Mouse (Mus musculus): ENCODE data around the gene Siglecg. TPM values are rescaled to one million over a fixed set of nuclear protein-coding genes. Genes with fewer than 3 reads are reported as not detected.

The Siglecg gene
- polyA plus RNA-seq, 1 experiment from 2014 or later: not detected

DNA sequence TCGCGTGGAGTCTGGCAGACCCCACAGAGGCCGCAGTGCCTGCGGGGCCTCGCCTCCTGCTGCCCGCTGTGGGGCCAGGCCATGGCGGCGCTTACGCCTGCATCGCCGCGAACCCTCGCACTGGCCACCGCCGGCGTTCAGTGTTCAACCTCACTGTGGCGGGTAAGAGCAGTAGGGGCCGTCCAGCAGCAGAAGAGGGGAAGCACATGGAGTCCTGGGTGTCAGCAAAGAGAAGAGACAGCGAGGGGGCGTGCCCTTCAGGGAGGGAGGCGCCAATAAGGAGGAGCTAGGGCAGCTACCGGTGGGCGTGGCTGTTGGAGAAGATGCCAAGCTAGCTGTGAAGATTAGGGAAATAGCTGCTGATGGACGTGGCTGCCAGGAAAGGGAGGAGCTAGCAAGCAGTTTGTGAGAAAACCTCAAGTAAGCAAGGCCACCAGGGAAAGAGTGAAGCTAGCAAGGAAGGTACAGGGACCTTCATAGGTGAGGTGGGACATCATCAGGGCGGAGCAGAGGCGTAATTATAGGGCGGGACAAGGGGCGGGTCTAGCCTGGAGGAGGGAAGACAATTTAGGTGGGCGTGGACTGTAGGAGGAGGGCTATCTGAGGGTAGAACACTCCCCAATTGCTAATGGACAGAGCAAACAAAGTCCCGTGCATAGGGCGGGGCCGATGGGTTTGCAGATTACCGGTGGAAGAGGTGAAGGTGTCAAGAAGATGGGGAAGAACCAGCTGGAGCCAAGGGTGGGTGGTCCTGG is 57.5 kb downstream of the Siglecg start:
- Histone ChIP-seq H3K4me3 (replicated peaks; ENCODE audit: low read depth, low read length) (peak overlapping the region; percentile 40), H3K9me3 (ENCODE audit: control insufficient read depth, low read length) (no peaks in the 10 kb centered on the region), H3K9ac (replicated peaks; ENCODE audit: low read length) (peak overlapping the region; percentile 49), H3K36me3 (ENCODE audit: control insufficient read depth, insufficient read depth, low read length) (no peaks in the 10 kb centered on the region), H3K27me3 (ENCODE audit: control insufficient read depth, insufficient read depth, low read length) (no peaks in the 10 kb centered on the region), H3K4me1 (ENCODE audit: control insufficient read depth, insufficient read depth, low read length) (peaks cover 10% of the 10 kb centered on the region; the same call in 1 of the 2 replicates), H3K27ac (replicated peaks; ENCODE audit: low read depth, low read length) (peak overlapping the region; percentile 46; the same call in 1 of the 2 replicates), H3K4me2 (ENCODE audit: low read length) (peak overlapping the region; percentile 75)
- ATAC-seq (ENCODE audit: low FRiP score, low TSS enrichment) (peak; percentile 78), DNase-seq (peak; percentile 89)
- under 1% methylated on average over 33 of the region's 33 CpGs for WGBS

DNA sequence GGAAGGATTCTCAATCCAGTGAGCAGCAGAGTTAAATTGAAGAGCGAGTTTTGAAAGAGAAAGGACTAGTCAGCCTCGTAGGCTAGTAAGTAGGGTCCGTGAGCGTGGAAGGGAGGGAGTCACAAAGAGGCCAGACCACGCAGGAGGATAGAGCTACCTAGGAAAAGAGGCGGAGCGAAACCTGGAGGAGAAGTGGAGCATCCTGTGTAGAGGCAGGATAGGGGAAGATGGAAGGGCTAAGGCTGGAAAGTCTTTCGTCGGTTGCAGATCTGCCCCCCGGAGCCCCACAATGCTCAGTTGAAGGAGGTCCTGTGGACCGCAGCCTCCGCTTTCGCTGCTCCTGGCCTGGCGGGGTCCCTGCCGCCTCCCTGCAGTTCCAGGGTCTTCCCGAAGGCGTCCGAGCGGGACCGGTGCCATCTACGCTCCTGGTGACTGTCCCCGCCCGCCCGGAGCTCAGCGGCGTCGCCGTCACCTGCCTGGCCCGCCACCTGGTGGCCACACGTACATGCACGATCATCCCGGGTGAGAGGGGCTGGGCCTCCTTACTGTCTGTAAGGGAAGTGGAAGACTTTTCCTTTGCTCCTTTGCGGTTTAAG is 58.2 kb downstream of the Siglecg start:
- peaks cover 10% of the 10 kb centered on the region; the same call in 1 of the 2 replicates for H3K4me1 ChIP-seq (ENCODE audit: control insufficient read depth, insufficient read depth, low read length)
- 1% methylated on average over 33 of the region's 33 CpGs for WGBS
- H3K27me3 ChIP-seq (ENCODE audit: control insufficient read depth, insufficient read depth, low read length): no peaks in the 10 kb centered on the region
- H3K9me3 ChIP-seq (ENCODE audit: control insufficient read depth, low read length): no peaks in the 10 kb centered on the region
- ATAC-seq (ENCODE audit: low FRiP score, low TSS enrichment) (peak; percentile 70), DNase-seq (peak; percentile 90)
- no peaks in the 10 kb centered on the region for H3K36me3 ChIP-seq (ENCODE audit: control insufficient read depth, insufficient read depth, low read length)
- peak overlapping the region; percentile 38 for H3K9ac ChIP-seq (replicated peaks; ENCODE audit: low read length)
- peak overlapping the region; percentile 75 for H3K4me2 ChIP-seq (ENCODE audit: low read length)
- peak overlapping the region; percentile 40 for H3K4me3 ChIP-seq (replicated peaks; ENCODE audit: low read depth, low read length)
- H3K27ac ChIP-seq (replicated peaks; ENCODE audit: low read depth, low read length): peak overlapping the region; percentile 46; the same call in 1 of the 2 replicates

Small RNA genes lying within 50 kb of the gene (microRNA-seq; reads per million reads assigned to microRNA genes)
- 0.88 reads per million for gene Mir7051

Other genes starting within 250 kb of the Siglecg start
- gene Zfp715, start 94.9 kb upstream of the Siglecg start, polyA plus RNA-seq (2014; fragmentation: Nextera tagmentation; extraction: Ambion mirVana): 18.7 and 29.5 TPM in 2 replicates
- 0.16 and 0.21 TPM in 2 replicates for gene Siglecf, start 56.9 kb upstream of the Siglecg start, polyA plus RNA-seq (2014; fragmentation: Nextera tagmentation; extraction: Ambion mirVana)
- not detected in 2 replicates for gene Lim2, start 19.5 kb downstream of the Siglecg start, polyA plus RNA-seq (2014; fragmentation: Nextera tagmentation; extraction: Ambion mirVana)
- gene Nkg7, start 28.9 kb downstream of the Siglecg start, polyA plus RNA-seq (2014; fragmentation: Nextera tagmentation; extraction: Ambion mirVana): not detected in 2 replicates
- gene Cldnd2, start 32.6 kb downstream of the Siglecg start, polyA plus RNA-seq (2014; fragmentation: Nextera tagmentation; extraction: Ambion mirVana): not detected in 2 replicates
- gene Etfb, start 35.9 kb downstream of the Siglecg start, polyA plus RNA-seq (2014; fragmentation: Nextera tagmentation; extraction: Ambion mirVana): 101 and 120 TPM in 2 replicates
- gene Gm45233, start 35.9 kb downstream of the Siglecg start, polyA plus RNA-seq (2014; fragmentation: Nextera tagmentation; extraction: Ambion mirVana): not detected in 2 replicates
- 8.0 and 12.5 TPM in 2 replicates for gene Vsig10l, start 54.9 kb downstream of the Siglecg start, polyA plus RNA-seq (2014; fragmentation: Nextera tagmentation; extraction: Ambion mirVana)
- gene Iglon5, start 81.9 kb downstream of the Siglecg start, polyA plus RNA-seq (2014; fragmentation: Nextera tagmentation; extraction: Ambion mirVana): 8.8 and 12.1 TPM in 2 replicates
- not detected in 2 replicates for gene 4931406B18Rik, start 97.7 kb downstream of the Siglecg start, polyA plus RNA-seq (2014; fragmentation: Nextera tagmentation; extraction: Ambion mirVana)
- 0.38 and 0.65 TPM in 2 replicates for gene Cd33, start 136.2 kb downstream of the Siglecg start, polyA plus RNA-seq (2014; fragmentation: Nextera tagmentation; extraction: Ambion mirVana)
- 7.0 and 10.3 TPM in 2 replicates for gene Zfp658, start 154.1 kb downstream of the Siglecg start, polyA plus RNA-seq (2014; fragmentation: Nextera tagmentation; extraction: Ambion mirVana)
- gene Zfp719, start 171.4 kb downstream of the Siglecg start, polyA plus RNA-seq (2014; fragmentation: Nextera tagmentation; extraction: Ambion mirVana): 14.5 and 19.4 TPM in 2 replicates
- 0.27 and 0.54 TPM in 2 replicates for gene Zfp819, start 199.0 kb downstream of the Siglecg start, polyA plus RNA-seq (2014; fragmentation: Nextera tagmentation; extraction: Ambion mirVana)
- 0.15 TPM in 1 of 2 replicates, not detected in the other for gene Ceacam18, start 226.5 kb downstream of the Siglecg start, polyA plus RNA-seq (2014; fragmentation: Nextera tagmentation; extraction: Ambion mirVana)

Measured in midbrain, embryonic 14.5 days (tissue).